Mouse (Mus musculus) bone marrow, adult 2 months (tissue): Measurements from ENCODE around the gene Fgfr2.

Experiments used
- CTCF ChIP-seq: fragments of 200-500 bp; IDR thresholded peaks from 2 replicates; pipeline ENCODE4 v1.5.1; 2011; ENCODE audit warnings: low read length, control low read depth; ENCODE audit not compliant: control insufficient read depth, insufficient read depth
- POLR2A ChIP-seq: fragments of 200-500 bp; IDR thresholded peaks from 2 replicates; pipeline ENCODE4 v1.6.1; 2011; ENCODE audit warnings: low read depth, mild to moderate bottlenecking, control low read depth, low read length, borderline replicate concordance; ENCODE audit not compliant: control insufficient read depth

- TF ChIP-seq POLR2A, result no peak
- TF ChIP-seq CTCF, result no peak
These were observed 335.5 kb downstream of the Fgfr2 start for GRCm38 (mm10) chr7:132787496-132788190.
